Mouse (Mus musculus) hindbrain, embryonic 12.5 days (tissue): ENCODE results near the gene Tspan11. TPM values are rescaled to one million over a fixed set of nuclear protein-coding genes. Genes with fewer than 3 reads are reported as not detected.

Experiments used
- ATAC-seq: fragments of 200-750 bp; cut with Nextera tagmentation; 2 replicates; pipeline ENCODE4 v1.8.0; 2017; ENCODE audit warnings: moderate TSS enrichment; ENCODE audit not compliant: low FRiP score
- H3K27ac ChIP-seq: fragments of 300-500 bp; sonication (generic); 2 replicates; pipeline ENCODE4 v1.5.1; 2016; ENCODE audit warnings: mild to moderate bottlenecking
- H3K27me3 ChIP-seq: fragments of 300-500 bp; sonication (generic); 2 replicates; pipeline ENCODE4 v1.6.1; 2016; ENCODE audit warnings: mild to moderate bottlenecking
- H3K36me3 ChIP-seq: fragments of 300-500 bp; sonication (generic); 2 replicates; pipeline ENCODE4 v1.6.1; 2016; ENCODE audit warnings: mild to moderate bottlenecking
- H3K4me1 ChIP-seq: fragments of 300-500 bp; sonication (generic); 2 replicates; pipeline ENCODE4 v1.6.1; 2016
- H3K4me2 ChIP-seq: fragments of 300-500 bp; sonication (generic); replicated peaks from 2 replicates; pipeline ENCODE4 v1.6.1; 2016; ENCODE audit warnings: mild to moderate bottlenecking
- H3K4me3 ChIP-seq: fragments of 300-500 bp; sonication (generic); 2 replicates; pipeline ENCODE4 v1.5.1; 2016; ENCODE audit warnings: mild to moderate bottlenecking
- H3K9ac ChIP-seq: fragments of 300-500 bp; sonication (generic); 2 replicates; pipeline ENCODE4 v1.6.1; 2016; ENCODE audit warnings: mild to moderate bottlenecking, moderate library complexity
- H3K9me3 ChIP-seq: fragments of 300-500 bp; sonication (generic); replicated peaks from 2 replicates; pipeline ENCODE4 v1.6.1; 2016; ENCODE audit warnings: mild to moderate bottlenecking
- WGBS: fragments of 180-500 bp; shearing (Covaris S2); methylation state at CpG from one replicate; pipeline ENCODE4 v1.1.7; 2016; 5-methylcytosine and 5-hydroxymethylcytosine counted together
- polyA plus RNA-seq: library from polyadenylated mRNA; unstranded; fragments of >200 nt; fragmentation: Nextera tagmentation; extraction: Ambion mirVana; gene quantifications from 2 replicates; pipeline ENCODE4 v1.2.1, GENCODE M21; 2016

Gene Tspan11
- polyA plus RNA-seq, 1 experiment from 2014 or later = 19.3 TPM

- Histone ChIP-seq H3K9ac (no peak overlapping the region), H3K27ac (no peak overlapping the region), H3K36me3 (no peaks in the 10 kb centered on the region), H3K9me3 (no peaks in the 10 kb centered on the region), H3K4me1 (peaks cover 4% of the 10 kb centered on the region; the same call in 1 of the 2 replicates), H3K27me3 (no peaks in the 10 kb centered on the region), H3K4me2 (no peak overlapping the region), H3K4me3 (no peak overlapping the region)
- ATAC-seq = no peak
- 47% methylated on average over 9 of the region's 9 CpGs for WGBS
Observed at GRCm38 (mm10) chr6:127861951-127862350, 25.4 kb upstream of the Tspan11 start.

DNA sequence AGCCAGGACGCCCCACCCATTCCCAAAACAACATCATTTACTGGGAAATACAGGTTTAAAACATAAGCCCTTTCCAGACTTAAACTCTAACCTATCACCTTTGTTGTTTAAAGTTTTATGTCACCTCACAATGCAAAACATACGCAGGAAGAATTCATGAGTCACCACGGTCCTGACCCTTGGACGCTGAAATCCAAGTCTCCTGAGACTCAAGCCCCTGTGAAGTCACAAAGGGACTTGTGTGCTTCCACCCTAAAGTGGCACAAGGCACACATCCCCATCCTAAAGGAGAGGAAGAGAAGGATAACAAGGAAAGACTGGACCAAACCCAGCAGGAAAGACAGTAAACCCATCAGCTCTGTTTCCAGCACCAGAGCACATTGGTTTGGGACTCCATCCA, 22.0 kb upstream of the Tspan11 start:
- H3K4me1 ChIP-seq = peaks cover 10% of the 10 kb centered on the region
- WGBS = 86% methylated on average over 4 of the region's 4 CpGs
- no peaks in the 10 kb centered on the region for H3K27me3 ChIP-seq
- no peak overlapping the region for H3K9ac ChIP-seq
- H3K36me3 ChIP-seq = no peaks in the 10 kb centered on the region
- H3K9me3 ChIP-seq = no peaks in the 10 kb centered on the region
- no peak for ATAC-seq
- no peak overlapping the region for H3K27ac ChIP-seq
- H3K4me3 ChIP-seq = no peak overlapping the region
- H3K4me2 ChIP-seq = no peak overlapping the region

DNA sequence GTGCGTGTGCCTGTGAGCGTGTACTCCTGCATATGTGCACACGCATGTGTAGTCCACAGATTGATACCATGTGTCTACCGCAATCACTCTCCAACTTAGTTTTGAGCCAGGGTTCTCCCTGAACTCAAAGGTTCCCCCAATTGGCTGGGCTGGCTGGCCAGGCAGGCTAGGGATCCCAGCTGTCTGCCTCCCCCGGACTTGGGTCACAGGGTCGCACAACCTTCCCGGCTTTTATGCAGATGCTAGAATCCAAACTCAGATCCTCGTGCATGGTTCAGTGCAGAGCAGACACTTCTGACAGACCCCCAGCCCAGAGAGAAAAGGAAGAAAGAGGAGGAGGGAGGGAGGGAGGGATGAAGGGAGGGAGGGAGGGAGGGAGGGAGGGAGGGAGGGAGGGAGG, 18.8 kb upstream of the Tspan11 start:
- H3K27me3 ChIP-seq = no peaks in the 10 kb centered on the region
- WGBS = 56% methylated on average over 8 of the region's 8 CpGs
- ATAC-seq = no peak
- no peak overlapping the region for H3K9ac ChIP-seq
- H3K36me3 ChIP-seq = no peaks in the 10 kb centered on the region
- no peak overlapping the region for H3K4me2 ChIP-seq
- H3K4me3 ChIP-seq = no peak overlapping the region
- H3K27ac ChIP-seq = no peak overlapping the region
- peaks cover 7% of the 10 kb centered on the region; the same call in 1 of the 2 replicates for H3K4me1 ChIP-seq
- H3K9me3 ChIP-seq = no peaks in the 10 kb centered on the region

GRCm38 (mm10) chr6:127869121-127869520, 18.3 kb upstream of the Tspan11 start:
- H3K27ac ChIP-seq = no peak overlapping the region
- WGBS = 80% methylated on average over 7 of the region's 7 CpGs

DNA sequence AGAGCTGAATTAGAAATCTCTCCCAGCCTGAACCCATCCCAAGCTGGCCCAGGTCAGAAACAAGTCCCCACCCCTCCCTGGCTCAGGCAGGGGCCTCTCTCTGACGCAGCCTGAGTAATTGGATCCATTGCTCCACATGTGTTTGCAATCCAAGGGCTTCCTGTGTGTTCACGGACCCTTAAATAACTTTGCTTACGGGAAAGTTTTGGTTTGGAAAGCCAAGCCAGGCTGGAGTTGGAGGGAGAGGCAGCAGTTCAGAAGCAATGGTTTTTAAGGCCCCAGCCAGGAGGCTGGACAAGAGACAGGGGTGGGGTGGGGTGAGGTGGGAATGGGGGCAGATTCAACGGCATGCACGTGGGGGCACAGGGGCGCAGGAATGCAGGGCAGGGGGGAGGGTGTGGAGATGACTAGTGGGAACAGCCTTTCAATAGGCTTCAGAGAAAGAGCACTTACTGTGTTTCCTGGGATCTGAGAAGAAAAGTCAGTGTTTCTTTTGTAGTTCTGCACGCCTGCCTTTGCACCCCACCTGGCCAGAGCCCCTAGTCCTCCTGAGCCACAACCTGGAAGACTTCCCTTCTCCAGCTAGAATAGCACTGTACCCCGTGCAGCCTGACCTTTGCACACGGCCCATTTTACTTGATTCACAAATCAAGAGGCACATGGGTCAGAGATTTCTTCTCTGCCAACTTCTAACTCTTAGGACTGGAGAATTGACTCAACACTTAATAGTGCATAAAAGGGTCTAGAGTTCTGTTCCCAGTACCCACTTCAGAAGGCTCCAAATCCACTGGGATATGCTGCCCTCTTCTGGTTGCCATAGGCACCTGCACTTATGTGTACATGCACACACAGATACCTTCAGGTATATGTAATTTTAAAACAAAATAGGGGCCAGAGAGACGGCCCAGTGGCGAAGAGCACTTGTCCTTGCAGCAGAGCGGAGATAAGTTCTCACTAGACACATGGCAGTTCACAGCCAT, 16.8 kb upstream of the Tspan11 start:
- 72% methylated on average over 12 of the region's 12 CpGs for WGBS
- Histone ChIP-seq H3K27me3 (no peaks in the 10 kb centered on the region), H3K9ac (no peak overlapping the region), H3K4me3 (no peak overlapping the region), H3K36me3 (no peaks in the 10 kb centered on the region), H3K27ac (peak overlapping the region; percentile 56; the same call in 1 of the 2 replicates), H3K4me2 (no peak overlapping the region), H3K9me3 (no peaks in the 10 kb centered on the region), H3K4me1 (peaks cover 7% of the 10 kb centered on the region; the same call in 1 of the 2 replicates)
- no peak for ATAC-seq

More at GRCm38 (mm10) chr6:127869121-127869520, 18.3 kb upstream of the Tspan11 start:
- H3K36me3 ChIP-seq = no peaks in the 10 kb centered on the region
- no peaks in the 10 kb centered on the region for H3K9me3 ChIP-seq
- H3K9ac ChIP-seq = no peak overlapping the region
- H3K4me3 ChIP-seq = no peak overlapping the region
- no peaks in the 10 kb centered on the region for H3K27me3 ChIP-seq
- H3K4me2 ChIP-seq = no peak overlapping the region
- ATAC-seq = no peak
- H3K4me1 ChIP-seq = peaks cover 7% of the 10 kb centered on the region; the same call in 1 of the 2 replicates

DNA sequence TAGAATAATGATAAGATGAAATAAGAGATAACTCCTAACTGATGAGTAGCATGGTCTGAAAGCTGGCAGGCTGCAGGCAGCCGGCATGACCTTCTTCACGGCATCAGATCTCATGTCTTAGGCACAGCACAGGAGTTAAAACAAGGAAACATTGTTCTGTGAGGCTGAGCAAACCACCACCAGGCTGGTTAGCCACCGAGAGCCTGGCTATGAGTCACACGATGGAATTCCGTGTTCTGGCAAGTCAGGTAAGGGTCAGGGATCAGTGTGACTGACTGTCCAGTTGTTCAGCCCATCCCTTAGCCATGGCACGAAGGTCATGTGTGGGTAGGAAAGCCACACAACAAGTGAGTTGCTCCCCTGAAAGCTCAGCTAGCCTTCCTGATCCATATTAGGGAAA, 16.0 kb upstream of the Tspan11 start:
- no peaks in the 10 kb centered on the region for H3K27me3 ChIP-seq
- H3K27ac ChIP-seq = no peak overlapping the region
- ATAC-seq = no peak
- no peaks in the 10 kb centered on the region for H3K36me3 ChIP-seq
- H3K4me3 ChIP-seq = no peak overlapping the region
- no peak overlapping the region for H3K9ac ChIP-seq
- WGBS = 82% methylated on average over 6 of the region's 6 CpGs
- H3K4me2 ChIP-seq = no peak overlapping the region
- H3K4me1 ChIP-seq = peaks cover 7% of the 10 kb centered on the region; the same call in 1 of the 2 replicates
- H3K9me3 ChIP-seq = no peaks in the 10 kb centered on the region

- H3K9me3 ChIP-seq = no peaks in the 10 kb centered on the region
- H3K9ac ChIP-seq = no peak overlapping the region
- no peak overlapping the region for H3K4me3 ChIP-seq
- no peak overlapping the region for H3K27ac ChIP-seq
- H3K4me2 ChIP-seq = no peak overlapping the region
- peaks cover 7% of the 10 kb centered on the region; the same call in 1 of the 2 replicates for H3K4me1 ChIP-seq
- no peak for ATAC-seq
- H3K36me3 ChIP-seq = no peaks in the 10 kb centered on the region
- 89% methylated on average over 8 of the region's 8 CpGs for WGBS
- no peaks in the 10 kb centered on the region for H3K27me3 ChIP-seq
Observed at GRCm38 (mm10) chr6:127872581-127872980, 14.8 kb upstream of the Tspan11 start.

GRCm38 (mm10) chr6:127875883-127876282, 11.5 kb upstream of the Tspan11 start:
- ATAC-seq = no peak
- no peak overlapping the region for H3K9ac ChIP-seq
- no peak overlapping the region for H3K4me3 ChIP-seq
- no peaks in the 10 kb centered on the region for H3K36me3 ChIP-seq
- no peak overlapping the region for H3K27ac ChIP-seq
- no peaks in the 10 kb centered on the region for H3K27me3 ChIP-seq
- 71% methylated on average over 11 of the region's 11 CpGs for WGBS
- H3K9me3 ChIP-seq = no peaks in the 10 kb centered on the region
- H3K4me1 ChIP-seq = no peaks in the 10 kb centered on the region
- no peak overlapping the region for H3K4me2 ChIP-seq

GRCm38 (mm10) chr6:127876436-127876835, 11.0 kb upstream of the Tspan11 start:
- no peak overlapping the region for H3K27ac ChIP-seq
- H3K27me3 ChIP-seq = no peaks in the 10 kb centered on the region
- no peaks in the 10 kb centered on the region for H3K4me1 ChIP-seq
- H3K4me3 ChIP-seq = no peak overlapping the region
- no peak for ATAC-seq
- H3K9ac ChIP-seq = no peak overlapping the region
- H3K36me3 ChIP-seq = no peaks in the 10 kb centered on the region
- H3K9me3 ChIP-seq = no peaks in the 10 kb centered on the region
- H3K4me2 ChIP-seq = no peak overlapping the region
- 87% methylated on average over 9 of the region's 9 CpGs for WGBS

DNA sequence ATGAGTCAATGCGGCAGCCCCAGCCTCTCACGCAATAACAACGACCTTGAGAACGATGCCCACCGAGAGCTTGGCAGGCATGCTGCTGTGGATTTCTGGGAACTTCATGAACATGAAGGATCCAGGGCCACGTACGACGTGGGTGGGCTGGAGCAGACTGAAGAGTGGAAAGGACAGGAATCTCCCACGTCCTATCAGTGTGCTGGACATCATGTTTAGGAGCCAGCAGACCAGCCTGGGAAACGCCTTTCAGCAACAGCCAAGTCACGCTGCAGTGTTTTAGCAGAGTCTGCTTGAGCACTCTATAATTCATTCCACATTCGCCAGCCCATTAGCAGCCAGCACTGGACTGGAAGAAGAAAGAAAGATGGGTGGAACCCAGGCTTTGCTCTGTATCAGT, 10.4 kb upstream of the Tspan11 start:
- Histone ChIP-seq H3K4me3 (no peak overlapping the region), H3K27ac (no peak overlapping the region), H3K27me3 (no peaks in the 10 kb centered on the region), H3K4me2 (no peak overlapping the region), H3K9ac (no peak overlapping the region), H3K4me1 (no peaks in the 10 kb centered on the region), H3K9me3 (no peaks in the 10 kb centered on the region), H3K36me3 (no peaks in the 10 kb centered on the region)
- WGBS = 78% methylated on average over 12 of the region's 12 CpGs
- ATAC-seq = no peak

- no peak for ATAC-seq
- H3K4me1 ChIP-seq = no peaks in the 10 kb centered on the region
- no peaks in the 10 kb centered on the region for H3K36me3 ChIP-seq
- H3K9me3 ChIP-seq = no peaks in the 10 kb centered on the region
- no peak overlapping the region for H3K27ac ChIP-seq
- H3K9ac ChIP-seq = no peak overlapping the region
- H3K4me3 ChIP-seq = no peak overlapping the region
- 89% methylated on average over 6 of the region's 6 CpGs for WGBS
- no peaks in the 10 kb centered on the region for H3K27me3 ChIP-seq
- no peak overlapping the region for H3K4me2 ChIP-seq
Observed at GRCm38 (mm10) chr6:127879472-127879871, 7.9 kb upstream of the Tspan11 start.

- H3K9me3 ChIP-seq = no peaks in the 10 kb centered on the region
- H3K36me3 ChIP-seq = no peaks in the 10 kb centered on the region
- H3K4me2 ChIP-seq = peak overlapping the region; percentile 82
- ATAC-seq = peak; percentile 32
- peak overlapping the region; percentile 48 for H3K4me3 ChIP-seq
- peak overlapping the region; percentile 90 for H3K27ac ChIP-seq
- H3K9ac ChIP-seq = peak overlapping the region; percentile 81
- peaks cover 39% of the 10 kb centered on the region for H3K4me1 ChIP-seq
- WGBS = 1% methylated on average over 7 of the region's 7 CpGs
- no peaks in the 10 kb centered on the region for H3K27me3 ChIP-seq
Observed at GRCm38 (mm10) chr6:127886916-127887315, 473 bp upstream of the Tspan11 start.
